Mouse (Mus musculus) embryonic facial prominence, embryonic 11.5 days (tissue): ENCODE measurements at regions not wholly inside any gene's neighbourhood (a gene's known extent, or its start where the extent isn't known, plus 50 kb on each side); places are given as distances from the start of the nearest gene placed in this dataset.

Source experiments
- ATAC-seq: fragments of 200-750 bp; cut with Nextera tagmentation; replicated peaks from 2 replicates; pipeline ENCODE4 v1.8.0; 2017; ENCODE audit warnings: low read depth; ENCODE audit not compliant: insufficient number of reproducible peaks, low FRiP score, low TSS enrichment
- DNase-seq: peaks from one replicate; pipeline ENCODE4 v3.0.0-alpha.2; 2015; ENCODE audit warnings: low spot score
- H3K27ac ChIP-seq: fragments of 300-500 bp; sonication (generic); replicated peaks from 2 replicates; pipeline ENCODE4 v1.5.1; 2014; ENCODE audit warnings: mild to moderate bottlenecking, low read depth, low read length, control low read depth
- H3K27me3 ChIP-seq: fragments of 300-500 bp; sonication (generic); 2 replicates; pipeline ENCODE4 v1.6.1; 2014; ENCODE audit warnings: mild to moderate bottlenecking, low read length, moderate library complexity, mixed read lengths; ENCODE audit not compliant: control insufficient read depth, insufficient read depth
- H3K36me3 ChIP-seq: fragments of 300-500 bp; sonication (generic); replicated peaks from 2 replicates; pipeline ENCODE4 v1.6.1; 2014; ENCODE audit warnings: low read depth, mild to moderate bottlenecking, low read length, moderate library complexity, mixed read lengths; ENCODE audit not compliant: control insufficient read depth, insufficient read depth
- H3K4me1 ChIP-seq: fragments of 300-500 bp; sonication (generic); 2 replicates; pipeline ENCODE4 v1.6.1; 2014; ENCODE audit warnings: low read length, mixed read lengths; ENCODE audit not compliant: control insufficient read depth, insufficient read depth
- H3K4me2 ChIP-seq: fragments of 300-500 bp; sonication (generic); 2 replicates; pipeline ENCODE4 v1.6.1; 2014; ENCODE audit warnings: low read depth, mild to moderate bottlenecking, control low read depth, low read length, moderate library complexity
- H3K4me3 ChIP-seq: fragments of 300-500 bp; sonication (generic); 2 replicates; pipeline ENCODE4 v1.5.1; 2014; ENCODE audit warnings: low read depth, low read length, control low read depth
- H3K9ac ChIP-seq: fragments of 300-500 bp; sonication (generic); replicated peaks from 2 replicates; pipeline ENCODE4 v1.6.1; 2014; ENCODE audit warnings: mild to moderate bottlenecking, control low read depth, low read length
- H3K9me3 ChIP-seq: fragments of 300-500 bp; sonication (generic); replicated peaks from 2 replicates; pipeline ENCODE4 v1.6.1; 2016; ENCODE audit warnings: mild to moderate bottlenecking, low read length, inconsistent platforms, mixed read lengths; ENCODE audit not compliant: control insufficient read depth
- WGBS: fragments of 180-500 bp; shearing (Covaris S2); extraction: QIAGEN DNeasy Blood & Tissue Kit; methylation state at CpG from one replicate; pipeline ENCODE4 v1.1.7; 2014; 5-methylcytosine and 5-hydroxymethylcytosine counted together

DNA sequence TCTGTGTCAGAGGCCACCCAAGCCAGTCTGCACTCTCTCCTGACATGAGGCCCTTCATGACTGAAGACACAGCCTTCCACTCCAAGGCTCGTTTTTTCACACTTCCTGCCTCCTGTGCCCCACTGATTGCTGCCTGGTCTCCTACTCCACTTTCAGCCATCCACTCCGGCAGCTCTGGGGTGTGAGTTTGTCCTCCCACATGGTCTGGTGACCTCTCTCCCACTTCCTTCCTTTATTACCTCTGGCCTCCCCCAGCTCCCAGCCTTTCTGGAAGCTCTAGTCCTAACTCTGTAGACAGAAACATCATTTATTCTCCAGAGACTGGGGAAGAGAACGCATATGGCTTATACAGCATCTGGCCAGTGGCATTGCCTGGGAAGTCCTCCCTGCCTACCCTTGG lies 349.0 kb downstream of the Ptpru start:
- Histone ChIP-seq H3K4me2 (no peak overlapping the region), H3K4me1 (peaks cover 13% of the 10 kb centered on the region), H3K27ac (no peak overlapping the region), H3K4me3 (no peak overlapping the region), H3K9me3 (no peaks in the 10 kb centered on the region), H3K9ac (no peak overlapping the region), H3K27me3 (no peaks in the 10 kb centered on the region), H3K36me3 (no peaks in the 10 kb centered on the region)
- ATAC-seq (no peak), DNase-seq (no peak)
- WGBS = 45% methylated on average over 3 of the region's 3 CpGs

DNA sequence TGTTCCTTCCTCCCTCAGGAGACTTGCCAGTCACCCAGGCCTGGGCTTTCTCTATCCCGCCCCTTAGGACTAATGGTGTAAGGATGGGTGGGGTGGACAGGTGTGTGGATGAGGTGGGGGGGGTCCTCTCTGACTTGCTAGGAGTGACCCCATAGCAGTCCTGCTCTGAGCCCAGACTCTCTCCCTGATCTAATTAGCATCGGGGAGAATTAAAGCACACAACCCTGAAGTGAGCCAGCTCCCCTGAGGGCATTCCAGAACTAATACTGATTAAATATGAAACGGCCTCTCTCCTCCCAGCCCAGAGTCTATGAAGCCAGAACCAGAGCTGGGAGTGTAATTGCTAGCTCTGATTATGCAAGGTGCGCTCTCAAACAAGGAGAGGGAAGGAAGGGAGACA lies 346.1 kb downstream of the Ptpru start:
- ATAC-seq (no peak), DNase-seq (peak; percentile 36)
- no peak overlapping the region for H3K9ac ChIP-seq
- 34% methylated on average over 4 of the region's 4 CpGs for WGBS
- H3K4me2 ChIP-seq = no peak overlapping the region
- H3K27ac ChIP-seq = no peak overlapping the region
- H3K27me3 ChIP-seq = no peaks in the 10 kb centered on the region
- H3K4me1 ChIP-seq = peaks cover 3% of the 10 kb centered on the region; the same call in 1 of the 2 replicates
- H3K9me3 ChIP-seq = no peaks in the 10 kb centered on the region
- no peaks in the 10 kb centered on the region for H3K36me3 ChIP-seq
- H3K4me3 ChIP-seq = no peak overlapping the region

- H3K27me3 ChIP-seq = no peaks in the 10 kb centered on the region
- H3K9me3 ChIP-seq = no peaks in the 10 kb centered on the region
- H3K4me2 ChIP-seq = no peak overlapping the region
- H3K36me3 ChIP-seq = no peaks in the 10 kb centered on the region
- H3K9ac ChIP-seq = no peak overlapping the region
- no peak overlapping the region for H3K4me3 ChIP-seq
- no peaks in the 10 kb centered on the region for H3K4me1 ChIP-seq
- 67% methylated on average over 4 of the region's 4 CpGs for WGBS
- no peak for ATAC-seq
- no peak overlapping the region for H3K27ac ChIP-seq
- no peak for DNase-seq
Measured at GRCm38 (mm10) chr4:131493726-131494125, 344.4 kb downstream of the Ptpru start.

DNA sequence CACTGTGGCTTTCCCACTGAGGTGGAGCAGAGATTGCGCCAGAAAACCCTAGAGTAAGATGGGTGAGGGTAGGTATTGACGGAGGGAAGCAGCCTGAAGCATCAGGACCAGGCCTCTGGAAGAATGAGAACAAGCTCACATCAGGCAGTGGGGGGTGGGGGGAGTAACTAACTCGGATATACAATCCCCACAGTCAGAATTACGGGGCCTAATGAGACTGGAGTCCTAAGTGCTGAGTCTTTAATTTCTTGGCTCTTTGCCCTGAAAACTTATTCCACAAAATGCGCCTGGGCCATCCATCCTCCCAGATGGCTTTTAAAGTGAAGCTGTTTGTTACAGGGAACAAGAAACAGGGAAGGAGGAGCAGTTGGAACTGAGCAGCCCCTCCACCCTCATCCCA lies 341.2 kb downstream of the Ptpru start:
- no peaks in the 10 kb centered on the region for H3K36me3 ChIP-seq
- H3K9ac ChIP-seq = no peak overlapping the region
- no peaks in the 10 kb centered on the region for H3K27me3 ChIP-seq
- no peaks in the 10 kb centered on the region for H3K9me3 ChIP-seq
- H3K27ac ChIP-seq = no peak overlapping the region
- H3K4me3 ChIP-seq = no peak overlapping the region
- DNase-seq = peak; percentile 45
- no peak for ATAC-seq
- WGBS = 44% methylated on average over 5 of the region's 5 CpGs
- no peak overlapping the region for H3K4me2 ChIP-seq
- no peaks in the 10 kb centered on the region for H3K4me1 ChIP-seq

DNA sequence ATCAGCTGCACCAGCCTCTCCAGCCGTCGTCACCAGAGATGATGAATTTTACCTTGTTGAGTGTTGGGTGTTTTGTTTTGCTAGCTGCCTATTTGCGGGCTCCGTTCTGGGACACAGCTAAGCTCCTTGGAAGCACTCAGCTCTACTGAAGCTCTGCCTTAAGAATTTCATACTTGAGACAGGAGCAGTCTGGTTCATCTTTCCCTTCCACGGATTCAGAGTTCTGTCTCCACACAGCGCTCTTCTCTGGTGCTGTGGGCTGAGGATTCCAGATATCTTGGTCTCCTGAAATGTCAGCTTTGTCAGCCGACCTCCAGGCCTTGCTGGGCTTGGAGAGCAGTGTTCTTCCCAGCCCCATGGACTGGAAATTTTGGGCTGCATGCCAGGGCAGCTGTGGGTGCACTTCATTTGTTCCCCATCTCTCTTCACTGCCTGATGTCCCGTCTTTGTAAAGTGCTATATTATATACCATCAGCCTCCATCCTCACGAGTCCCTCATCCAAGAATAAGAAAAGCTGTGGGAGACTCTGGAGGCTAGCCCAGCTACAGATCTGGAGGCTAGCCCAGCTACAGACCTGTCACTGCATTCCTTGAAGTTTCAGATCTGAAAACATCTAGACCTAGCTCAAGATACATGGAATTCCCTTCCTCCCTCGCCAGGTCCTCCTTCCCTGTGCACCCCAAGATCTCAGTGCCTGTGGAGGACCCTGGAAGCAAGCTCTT lies 337.0 kb downstream of the Ptpru start:
- Histone ChIP-seq H3K27me3 (no peaks in the 10 kb centered on the region), H3K9ac (no peak overlapping the region), H3K27ac (no peak overlapping the region), H3K4me3 (no peak overlapping the region), H3K4me2 (no peak overlapping the region), H3K4me1 (no peaks in the 10 kb centered on the region), H3K36me3 (no peaks in the 10 kb centered on the region), H3K9me3 (no peaks in the 10 kb centered on the region)
- ATAC-seq (no peak), DNase-seq (no peak)
- WGBS = 85% methylated on average over 10 of the region's 10 CpGs

DNA sequence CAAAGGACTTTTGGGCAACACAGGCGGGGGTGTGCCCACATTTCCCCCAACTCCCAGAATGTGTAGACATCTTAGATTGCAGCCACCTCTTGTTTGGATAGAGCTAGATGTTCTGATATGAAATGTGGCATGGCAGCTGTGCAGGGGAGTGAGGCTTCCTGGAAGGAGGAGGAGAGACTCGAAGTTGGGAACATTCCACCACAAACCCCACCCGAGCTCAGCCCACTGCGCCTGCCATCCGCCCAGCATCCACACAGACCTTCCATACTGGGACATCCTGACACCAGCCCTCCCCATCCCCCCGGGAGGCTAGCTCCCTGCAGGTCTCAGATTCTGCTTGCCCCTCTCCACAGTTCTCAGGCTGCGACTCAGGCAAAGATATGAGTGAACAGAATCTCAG lies 329.9 kb downstream of the Ptpru start:
- Histone ChIP-seq H3K4me3 (no peak overlapping the region), H3K36me3 (no peaks in the 10 kb centered on the region), H3K9ac (no peak overlapping the region), H3K9me3 (no peaks in the 10 kb centered on the region), H3K4me1 (no peaks in the 10 kb centered on the region), H3K27ac (no peak overlapping the region), H3K27me3 (no peaks in the 10 kb centered on the region), H3K4me2 (no peak overlapping the region)
- DNase-seq (no peak), ATAC-seq (no peak)
- WGBS = 71% methylated on average over 7 of the region's 7 CpGs

DNA sequence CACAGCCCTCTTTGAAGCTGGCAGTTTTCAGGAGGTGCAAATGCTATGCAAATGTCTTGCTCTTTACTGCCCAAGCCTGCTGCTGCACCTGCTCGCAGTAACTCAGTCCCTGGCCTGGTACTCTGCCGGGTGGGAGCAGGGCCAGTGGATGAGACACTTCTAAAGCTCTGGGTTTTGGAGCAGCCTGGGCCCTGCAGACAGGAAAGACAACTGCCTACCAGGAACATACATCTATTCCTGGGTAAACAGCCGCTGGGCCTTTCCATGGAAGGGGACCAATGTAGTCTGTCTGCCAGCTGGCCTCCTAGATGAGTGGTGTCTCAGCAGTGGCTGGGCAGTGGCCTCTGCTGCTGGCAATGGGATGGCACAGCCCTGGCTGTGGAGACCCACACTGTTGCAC lies 326.5 kb downstream of the Ptpru start:
- DNase-seq (no peak), ATAC-seq (no peak)
- Histone ChIP-seq H3K27ac (no peak overlapping the region), H3K27me3 (no peaks in the 10 kb centered on the region), H3K9ac (no peak overlapping the region), H3K4me2 (no peak overlapping the region), H3K9me3 (no peaks in the 10 kb centered on the region), H3K4me3 (no peak overlapping the region), H3K4me1 (no peaks in the 10 kb centered on the region), H3K36me3 (no peaks in the 10 kb centered on the region)
- WGBS = 81% methylated on average over 3 of the region's 3 CpGs

DNA sequence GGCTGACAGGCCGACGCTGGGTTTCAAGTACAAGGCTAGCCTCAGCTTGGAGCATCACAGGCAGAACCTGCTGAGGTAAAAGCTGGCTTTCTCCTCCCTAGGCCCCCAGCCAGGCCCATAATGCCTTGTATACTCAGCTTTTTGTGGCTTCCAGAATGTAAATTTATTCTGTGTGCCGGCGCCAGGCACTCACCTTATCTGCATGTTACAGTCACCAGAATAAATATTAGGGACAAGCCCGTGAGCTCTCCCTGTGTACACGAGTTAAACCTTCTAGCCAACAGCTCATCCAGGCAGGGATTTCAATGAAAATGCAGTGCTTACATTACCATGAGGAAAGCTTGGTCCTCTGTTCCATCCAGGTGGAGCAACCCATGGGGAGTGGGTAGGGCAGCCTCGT lies 325.3 kb downstream of the Ptpru start:
- Histone ChIP-seq H3K36me3 (no peaks in the 10 kb centered on the region), H3K27ac (no peak overlapping the region), H3K4me1 (no peaks in the 10 kb centered on the region), H3K9me3 (no peaks in the 10 kb centered on the region), H3K9ac (no peak overlapping the region), H3K4me3 (no peak overlapping the region), H3K4me2 (no peak overlapping the region), H3K27me3 (no peaks in the 10 kb centered on the region)
- no peak for DNase-seq
- WGBS = 77% methylated on average over 7 of the region's 7 CpGs
- ATAC-seq = no peak
